In the genomic region with DNA sequence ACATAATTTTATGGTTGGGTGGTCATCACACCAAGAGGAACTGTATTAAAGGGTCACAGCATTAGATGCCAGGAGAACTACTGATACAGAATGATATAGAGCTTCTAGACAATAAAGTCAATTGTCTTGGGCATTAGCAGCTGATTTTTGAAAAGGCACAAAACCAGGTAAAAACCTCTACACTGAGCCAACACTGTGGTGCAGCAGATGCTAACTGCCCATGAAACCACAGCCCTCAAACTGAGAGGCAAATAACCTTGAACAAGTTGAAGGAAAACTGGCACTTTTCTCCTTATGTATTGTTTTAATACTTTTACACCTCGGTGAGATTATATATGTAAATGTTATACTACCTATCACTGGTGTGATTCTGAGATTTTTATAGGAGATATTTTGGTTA, we compare ENCODE assay signal across 23 mouse cellular contexts.
A peak's percentile ranks its signal among the peaks of the same experiment; 100 is the strongest.
DNase-seq lines count a peak whose midpoint lies in the region; ATAC-seq and TF ChIP-seq lines count a peak whose summit lies in the region.
"Had no signal": no experiment of that assay in that cellular context is flagged by ENCODE, and none has a peak within 500 bp of the region (broad histone marks: within the 10 kb centered on the region; RNA-seq: fewer than 3 reads in every experiment).

No protein-coding gene starts in this region.

- no peak overlapping the region for H3K4me3 ChIP-seq in midbrain, postnatal 0 days (ENCODE audit: low read depth, low read length)
- no peak overlapping the region for H3K4me3 ChIP-seq in midbrain, embryonic 16.5 days (ENCODE audit: low read depth, low read length)
- H3K4me3 ChIP-seq: embryonic facial prominence, embryonic 13.5 days; embryonic facial prominence, embryonic 15.5 days; forebrain, embryonic 13.5 days; forebrain, embryonic 15.5 days had no signal

- no peaks in the 10 kb centered on the region for H3K9me3 ChIP-seq in midbrain, postnatal 0 days (ENCODE audit: low read length)
- H3K9me3 ChIP-seq in midbrain, embryonic 16.5 days (replicated peaks; ENCODE audit: control insufficient read depth, low read length, poor library complexity, severe bottlenecking): no peaks in the 10 kb centered on the region
- H3K9me3 ChIP-seq: embryonic facial prominence, embryonic 13.5 days; embryonic facial prominence, embryonic 15.5 days; forebrain, embryonic 13.5 days; forebrain, embryonic 15.5 days; G1E had no signal

- DNase-seq in cerebellum, postnatal 10 days: peak; percentile 29 to 51
- no peak for DNase-seq in cerebellum, postnatal 36 days
- peak; percentile 4 for DNase-seq in midbrain, postnatal 0 days (ENCODE audit: low spot score)
- peak; percentile 11 for DNase-seq in brain, adult 2 months (ENCODE audit: low read depth, low spot score)
- DNase-seq: adrenal gland, adult 8-10 months; adrenal gland, postnatal 14 days; adrenal gland, postnatal 36 days; B cell, adult 2 months; cerebellum, adult 18-20 months; cerebellum, adult 8-10 months; embryo, embryonic 11 days; forebrain, postnatal 0 days had no signal

- WGBS in midbrain, postnatal 0 days: 76% methylated on average over 1 of the region's 1 CpGs
- WGBS in midbrain, embryonic 16.5 days: 80% methylated on average over 1 of the region's 1 CpGs

- H3K4me1 ChIP-seq in midbrain, postnatal 0 days (ENCODE audit: insufficient read depth, low read length): no peaks in the 10 kb centered on the region
- H3K4me1 ChIP-seq in midbrain, embryonic 16.5 days (ENCODE audit: control insufficient read depth, insufficient read depth, low read length): no peaks in the 10 kb centered on the region
- H3K4me1 ChIP-seq: embryonic facial prominence, embryonic 13.5 days; embryonic facial prominence, embryonic 15.5 days; forebrain, embryonic 13.5 days; forebrain, embryonic 15.5 days had no signal

- no peak overlapping the region for H3K27ac ChIP-seq in midbrain, postnatal 0 days (ENCODE audit: low read depth, low read length)
- no peak overlapping the region for H3K27ac ChIP-seq in midbrain, embryonic 16.5 days (ENCODE audit: low read length)
- H3K27ac ChIP-seq: embryonic facial prominence, embryonic 13.5 days; embryonic facial prominence, embryonic 15.5 days; forebrain, embryonic 13.5 days; forebrain, embryonic 15.5 days had no signal

- no peaks in the 10 kb centered on the region for H3K27me3 ChIP-seq in midbrain, postnatal 0 days (ENCODE audit: insufficient read depth, low read length)
- no peaks in the 10 kb centered on the region for H3K27me3 ChIP-seq in midbrain, embryonic 16.5 days (ENCODE audit: control insufficient read depth, insufficient read depth, low read depth, low read length)
- H3K27me3 ChIP-seq: CH12.LX; embryonic facial prominence, embryonic 13.5 days; embryonic facial prominence, embryonic 15.5 days; forebrain, embryonic 13.5 days; forebrain, embryonic 15.5 days; Patski had no signal

- TF ChIP-seq CTCF in midbrain, postnatal 0 days (IDR thresholded peaks at IDR 0.05): no peak

- H3K36me3 ChIP-seq in midbrain, postnatal 0 days (ENCODE audit: insufficient read depth, low read length): no peaks in the 10 kb centered on the region
- no peaks in the 10 kb centered on the region for H3K36me3 ChIP-seq in midbrain, embryonic 16.5 days (ENCODE audit: control insufficient read depth, insufficient read depth, low read length)
- H3K36me3 ChIP-seq: embryonic facial prominence, embryonic 13.5 days; embryonic facial prominence, embryonic 15.5 days; forebrain, embryonic 15.5 days; G1E had no signal

- no peak for ATAC-seq in midbrain, postnatal 0 days (ENCODE audit: low FRiP score)
- no peak for ATAC-seq in midbrain, embryonic 16.5 days
- no peak for ATAC-seq in erythroblast, adult 5-6 weeks (replicated peaks; ENCODE audit: low FRiP score, poor library complexity, severe bottlenecking)
- ATAC-seq: activated CD4-positive, CD25-positive, alpha-beta regulatory T cell, adult 4 months; CD4-positive, CD25-positive, alpha-beta regulatory T cell, adult 4 months; forebrain, embryonic 13.5 days; forebrain, embryonic 15.5 days; forebrain, postnatal 0 days; Patski had no signal

- H3K4me2 ChIP-seq in midbrain, postnatal 0 days (ENCODE audit: low read depth, low read length, poor library complexity, severe bottlenecking): no peak overlapping the region
- no peak overlapping the region for H3K4me2 ChIP-seq in midbrain, embryonic 16.5 days (ENCODE audit: low read length)
- H3K4me2 ChIP-seq: embryonic facial prominence, embryonic 13.5 days; embryonic facial prominence, embryonic 15.5 days; forebrain, embryonic 13.5 days; forebrain, embryonic 15.5 days had no signal

- H3K9ac ChIP-seq in midbrain, postnatal 0 days (replicated peaks; ENCODE audit: low read length, poor library complexity, severe bottlenecking): no peak overlapping the region
- no peak overlapping the region for H3K9ac ChIP-seq in midbrain, embryonic 16.5 days (ENCODE audit: low read depth, low read length)
- H3K9ac ChIP-seq: embryonic facial prominence, embryonic 13.5 days; embryonic facial prominence, embryonic 15.5 days; forebrain, embryonic 13.5 days; forebrain, embryonic 15.5 days; forebrain, postnatal 0 days had no signal

Comparison
In these comparisons a context has a peak if more than half of its experiments do, and no peak if none do; other contexts are left out.
1. DNase-seq: peak in cerebellum, postnatal 10 days (2 of 2), midbrain, postnatal 0 days (single experiment) and brain, adult 2 months (single experiment); none in cerebellum, postnatal 36 days (0 of 2).